Mouse (Mus musculus) G1E (cell line): ENCODE results near the gene Itih1. TPM values are rescaled to one million over a fixed set of nuclear protein-coding genes. Genes with fewer than 3 reads are reported as not detected.

Experiments used
- ATAC-seq: 2 replicates; pipeline ENCODE4 v1.8.0; 2016; ENCODE audit warnings: mild to moderate bottlenecking; ENCODE audit not compliant: insufficient number of reproducible peaks, poor library complexity, low FRiP score, severe bottlenecking; ENCODE audit errors: extremely low read depth
- DNase-seq: peaks from one replicate; pipeline ENCODE4 v3.0.0; 2012; ENCODE audit warnings: low spot score
- H3K27me3 ChIP-seq: 2 replicates; pipeline ENCODE4 v1.6.1; 2012; ENCODE audit warnings: mild to moderate bottlenecking, low read length, inconsistent platforms; ENCODE audit not compliant: insufficient read depth
- H3K36me3 ChIP-seq: replicated peaks from 2 replicates; pipeline ENCODE3; 2012; ENCODE audit warnings: mild to moderate bottlenecking, inconsistent platforms
- H3K4me1 ChIP-seq: 2 replicates; pipeline ENCODE4 v1.6.1; 2012; ENCODE audit warnings: low read depth, low read length, inconsistent platforms, mixed read lengths; ENCODE audit not compliant: insufficient read depth
- H3K4me3 ChIP-seq: 2 replicates; pipeline ENCODE4 v1.5.1; 2012; ENCODE audit warnings: low read depth, mild to moderate bottlenecking, inconsistent platforms, low read length, moderate library complexity, mixed read lengths
- H3K9me3 ChIP-seq: replicated peaks from 2 replicates; pipeline ENCODE4 v1.6.1; 2012; ENCODE audit warnings: inconsistent platforms
- CTCF ChIP-seq: IDR thresholded peaks from 2 replicates; pipeline ENCODE4 v1.5.1; 2012; ENCODE audit warnings: low read depth, low read length, inconsistent platforms, mixed read lengths
- GATA1 ChIP-seq: IDR thresholded peaks from 2 replicates; pipeline ENCODE4 v1.6.1; 2012; ENCODE audit warnings: borderline replicate concordance, low read length, inconsistent platforms, mixed read lengths
- GATA2 ChIP-seq: IDR thresholded peaks from 2 replicates; pipeline ENCODE4 v1.6.1; 2012; ENCODE audit warnings: low read depth, low read length, inconsistent platforms, borderline replicate concordance
- POLR2AphosphoS5 ChIP-seq: IDR thresholded peaks from 2 replicates; pipeline ENCODE4 v1.6.1; 2012; ENCODE audit warnings: low read depth, low read length, inconsistent platforms; ENCODE audit not compliant: insufficient replicate concordance
- TAL1 ChIP-seq: conservative IDR thresholded peaks from 2 replicates; pipeline ENCODE4 v1.6.1; 2012; ENCODE audit warnings: low read depth, low read length, inconsistent platforms, mixed read lengths
- polyA plus RNA-seq: library from polyadenylated mRNA; stranded (reverse); fragments of >175 nt; gene quantifications from 2 replicates; pipeline ENCODE4 v1.2.3, GENCODE M21; 2012
- total RNA-seq, 2 experiments: library from RNA; stranded (forward) in 1 of 2; stranded (reverse) in 1 of 2; fragments of 200-1000 nt in 1 of 2; fragments of >200 nt in 1 of 2; fragmentation: Nextera tagmentation in 1 of 2; gene quantifications; 2 replicates each; pipeline ENCODE4 v1.2.3; 2014 to 2017

Itih1 gene
- total and polyA plus RNA-seq, 3 experiments = not detected

- no peaks in the 10 kb centered on the region for H3K9me3 ChIP-seq
- H3K4me1 ChIP-seq = peaks cover 40% of the 10 kb centered on the region
- peaks cover 11% of the 10 kb centered on the region for H3K27me3 ChIP-seq
- ATAC-seq (no peak), DNase-seq (no peak)
- TF ChIP-seq GATA2 (no peak), CTCF (no peak), GATA1 (no peak), POLR2AphosphoS5 (no peak), TAL1 (no peak)
- peaks cover 23% of the 10 kb centered on the region for H3K36me3 ChIP-seq
- no peak overlapping the region for H3K4me3 ChIP-seq
Measured at GRCm38 (mm10) chr14:30879794-30880193, 63.3 kb downstream of the Itih1 start.

Other genes starting within 250 kb of the Itih1 start
- gene Sfmbt1, start 228.4 kb downstream of the Itih1 start, total RNA-seq (2014; fragmentation: Nextera tagmentation) = 26.2 and 26.6 TPM in 2 replicates
- 14.8 and 15.7 TPM in 2 replicates for gene Sfmbt1, start 228.4 kb downstream of the Itih1 start, total RNA-seq (2017)
- gene Sfmbt1, start 228.4 kb downstream of the Itih1 start, polyA plus RNA-seq = 2.0 and 3.1 TPM in 2 replicates
- 12.2 and 12.5 TPM in 2 replicates for gene Tmem110, start 117.7 kb downstream of the Itih1 start, total RNA-seq (2014; fragmentation: Nextera tagmentation)
- gene Tmem110, start 117.7 kb downstream of the Itih1 start, total RNA-seq (2017) = 5.8 and 6.0 TPM in 2 replicates
- gene Tmem110, start 117.7 kb downstream of the Itih1 start, polyA plus RNA-seq = 14.5 and 14.6 TPM in 2 replicates
- gene Mustn1, start 64.1 kb downstream of the Itih1 start, total RNA-seq (2014; fragmentation: Nextera tagmentation) = 1.2 TPM in 1 of 2 replicates, not detected in the other
- 0.38 and 0.64 TPM in 2 replicates for gene Mustn1, start 64.1 kb downstream of the Itih1 start, total RNA-seq (2017)
- 0.06 and 0.20 TPM in 2 replicates for gene Mustn1, start 64.1 kb downstream of the Itih1 start, polyA plus RNA-seq
- gene Itih4, start 56.8 kb downstream of the Itih1 start, total RNA-seq (2014; fragmentation: Nextera tagmentation) = not detected in 2 replicates
- 0.11 TPM in 1 of 2 replicates, not detected in the other for gene Itih4, start 56.8 kb downstream of the Itih1 start, total RNA-seq (2017)
- gene Itih4, start 56.8 kb downstream of the Itih1 start, polyA plus RNA-seq = not detected in 2 replicates
- gene Itih3, start 19.5 kb downstream of the Itih1 start, total RNA-seq (2014; fragmentation: Nextera tagmentation) = not detected in 2 replicates
- not detected in 2 replicates for gene Itih3, start 19.5 kb downstream of the Itih1 start, total RNA-seq (2017)
- gene Itih3, start 19.5 kb downstream of the Itih1 start, polyA plus RNA-seq = not detected in 2 replicates
- gene Nek4, start 8.1 kb upstream of the Itih1 start, total RNA-seq (2014; fragmentation: Nextera tagmentation) = 21.9 and 23.0 TPM in 2 replicates
- 13.6 and 14.6 TPM in 2 replicates for gene Nek4, start 8.1 kb upstream of the Itih1 start, total RNA-seq (2017)
- 6.3 and 7.3 TPM in 2 replicates for gene Nek4, start 8.1 kb upstream of the Itih1 start, polyA plus RNA-seq
- gene Glt8d1, start 58.1 kb upstream of the Itih1 start, total RNA-seq (2014; fragmentation: Nextera tagmentation) = 48.8 and 53.6 TPM in 2 replicates
- 23.7 and 34.4 TPM in 2 replicates for gene Glt8d1, start 58.1 kb upstream of the Itih1 start, total RNA-seq (2017)
- gene Glt8d1, start 58.1 kb upstream of the Itih1 start, polyA plus RNA-seq = 4.5 and 4.7 TPM in 2 replicates
- gene Spcs1, start 58.4 kb upstream of the Itih1 start, total RNA-seq (2014; fragmentation: Nextera tagmentation) = 124 and 129 TPM in 2 replicates
- 169 and 173 TPM in 2 replicates for gene Spcs1, start 58.4 kb upstream of the Itih1 start, total RNA-seq (2017)
- gene Spcs1, start 58.4 kb upstream of the Itih1 start, polyA plus RNA-seq = 17.7 TPM in 2 replicates
- 144 and 168 TPM in 2 replicates for gene Pbrm1, start 75.8 kb upstream of the Itih1 start, total RNA-seq (2014; fragmentation: Nextera tagmentation)
- gene Pbrm1, start 75.8 kb upstream of the Itih1 start, total RNA-seq (2017) = 51.4 and 61.2 TPM in 2 replicates
- gene Pbrm1, start 75.8 kb upstream of the Itih1 start, polyA plus RNA-seq = 11.9 and 15.3 TPM in 2 replicates
- 376 and 398 TPM in 2 replicates for gene Gnl3, start 75.9 kb upstream of the Itih1 start, total RNA-seq (2014; fragmentation: Nextera tagmentation)
- 271 and 308 TPM in 2 replicates for gene Gnl3, start 75.9 kb upstream of the Itih1 start, total RNA-seq (2017)
- gene Gnl3, start 75.9 kb upstream of the Itih1 start, polyA plus RNA-seq = 21.8 and 37.9 TPM in 2 replicates
- 32.1 and 36.7 TPM in 2 replicates for gene Smim4, start 185.7 kb upstream of the Itih1 start, total RNA-seq (2014; fragmentation: Nextera tagmentation)
- 167 and 173 TPM in 2 replicates for gene Smim4, start 185.7 kb upstream of the Itih1 start, total RNA-seq (2017)
- gene Smim4, start 185.7 kb upstream of the Itih1 start, polyA plus RNA-seq = 71.4 and 93.4 TPM in 2 replicates
- gene Nt5dc2, start 187.8 kb upstream of the Itih1 start, total RNA-seq (2014; fragmentation: Nextera tagmentation) = 213 and 233 TPM in 2 replicates
- 136 and 175 TPM in 2 replicates for gene Nt5dc2, start 187.8 kb upstream of the Itih1 start, total RNA-seq (2017)
- gene Nt5dc2, start 187.8 kb upstream of the Itih1 start, polyA plus RNA-seq = 381 and 572 TPM in 2 replicates
- not detected in 2 replicates for gene Stab1, start 225.4 kb upstream of the Itih1 start, total RNA-seq (2014; fragmentation: Nextera tagmentation)
- 0.44 and 0.52 TPM in 2 replicates for gene Stab1, start 225.4 kb upstream of the Itih1 start, total RNA-seq (2017)
- gene Stab1, start 225.4 kb upstream of the Itih1 start, polyA plus RNA-seq = not detected in 2 replicates